Mouse (Mus musculus) brain, adult 2 months (tissue): ENCODE results near the gene Hpcal1.
"Not testable (repeated sequence)": the region's sequence is repeated elsewhere in the genome, so short reads cannot be mapped to it uniquely, and the experiment has no call there.

Source experiments
- DNase-seq: peaks from one replicate; pipeline ENCODE4 v3.0.0; 2011; ENCODE audit warnings: low read depth, low spot score

The Hpcal1 gene

DNA sequence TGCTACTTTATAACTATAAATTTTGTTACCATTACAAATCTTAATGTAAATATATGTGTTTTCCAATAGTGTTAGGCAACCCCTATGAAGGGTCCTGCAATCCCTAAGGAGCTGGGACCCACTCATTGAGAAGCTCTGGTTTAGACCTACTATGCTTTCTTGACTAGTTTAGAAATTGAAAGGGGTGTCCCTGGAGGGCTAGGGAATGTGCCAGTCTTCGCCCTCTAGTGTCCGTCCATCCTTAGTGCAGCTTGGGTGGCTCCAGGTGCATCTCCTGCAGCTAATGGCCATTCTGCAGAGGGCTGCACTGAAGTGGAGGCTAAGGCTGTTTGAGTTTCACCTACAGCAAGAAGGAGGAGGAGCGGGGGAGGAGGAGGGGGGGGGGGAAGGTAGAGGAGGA is 87.7 kb downstream of the Hpcal1 start:
- DNase-seq, result peak; percentile 81

DNA sequence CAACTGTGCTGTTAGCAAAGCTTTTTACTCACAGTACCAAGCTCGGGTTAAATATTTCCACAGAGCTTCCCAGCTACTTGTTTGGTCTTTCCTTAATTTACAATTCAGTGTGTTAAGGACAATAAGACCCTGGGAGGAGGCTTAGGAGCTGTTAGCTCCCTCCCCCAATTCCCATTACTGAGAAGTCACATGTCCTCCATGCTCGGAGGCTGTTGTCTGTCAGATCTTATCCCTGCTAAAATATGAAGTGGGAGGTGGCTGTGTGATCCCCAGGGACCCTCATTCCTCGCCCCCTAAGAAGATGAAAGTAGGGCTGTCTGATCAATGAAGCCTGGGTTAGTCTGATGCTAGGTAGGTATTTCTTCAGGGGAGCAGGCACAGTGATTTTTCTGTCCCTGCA is 88.4 kb downstream of the Hpcal1 start:
- DNase-seq, result no peak

DNA sequence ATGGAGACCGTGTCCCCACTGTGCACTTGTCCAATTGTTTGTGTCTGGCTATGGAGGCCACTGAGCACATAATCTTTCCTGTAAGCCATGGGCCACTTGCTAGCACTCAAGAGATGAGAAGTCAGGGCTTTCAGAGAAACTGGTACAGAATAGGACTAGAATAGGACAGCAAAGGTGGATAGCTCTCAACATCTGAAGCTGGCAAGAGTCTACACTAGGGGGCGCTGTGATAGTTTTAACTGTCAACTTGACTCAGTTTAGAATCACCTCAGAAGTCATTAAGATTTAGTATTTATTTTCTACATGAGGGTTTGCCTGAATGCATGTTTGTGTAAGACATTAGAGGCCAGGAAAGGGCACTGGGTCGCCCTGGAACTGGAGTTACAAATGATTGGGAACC is 98.8 kb downstream of the Hpcal1 start:
- no peak for DNase-seq

DNA sequence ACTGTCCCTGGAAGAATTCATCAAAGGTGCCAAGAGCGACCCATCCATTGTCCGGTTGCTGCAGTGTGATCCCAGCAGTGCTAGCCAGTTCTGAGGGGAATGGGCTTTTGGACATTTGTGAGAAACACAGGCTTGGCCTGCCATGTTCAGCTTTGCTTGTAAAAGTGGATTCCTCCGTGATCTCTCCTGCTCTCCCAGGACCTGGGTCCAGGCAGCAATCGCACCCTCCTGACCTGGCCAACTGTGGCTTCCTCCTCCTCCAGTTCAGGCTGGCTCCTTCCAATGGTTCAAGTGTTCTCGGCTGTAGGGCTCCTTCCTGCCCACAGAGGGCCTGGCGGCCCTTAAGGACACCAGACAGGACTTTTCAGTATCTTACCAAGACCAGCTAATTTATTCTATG is 100.5 kb downstream of the Hpcal1 start:
- no peak for DNase-seq

DNA sequence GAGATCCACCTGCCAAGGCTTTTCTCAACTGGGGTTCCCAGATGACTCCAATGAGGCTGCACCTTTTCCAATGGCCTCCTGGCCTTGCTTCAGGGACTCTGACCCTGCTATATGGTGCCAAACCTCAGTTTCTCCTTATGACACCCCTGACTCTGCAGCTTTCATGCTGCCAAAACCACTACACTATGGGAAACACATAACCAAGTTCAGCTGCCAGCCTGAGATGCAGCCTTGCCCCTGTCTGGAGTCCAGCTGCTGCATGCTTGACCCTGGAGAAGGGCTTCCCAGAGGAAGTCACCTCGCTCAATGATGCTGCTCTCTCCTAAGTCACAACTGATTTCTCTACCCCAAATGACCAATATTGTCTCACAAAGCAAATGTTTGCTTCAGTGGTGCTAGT is 102.1 kb downstream of the Hpcal1 start:
- DNase-seq, result no peak

DNA sequence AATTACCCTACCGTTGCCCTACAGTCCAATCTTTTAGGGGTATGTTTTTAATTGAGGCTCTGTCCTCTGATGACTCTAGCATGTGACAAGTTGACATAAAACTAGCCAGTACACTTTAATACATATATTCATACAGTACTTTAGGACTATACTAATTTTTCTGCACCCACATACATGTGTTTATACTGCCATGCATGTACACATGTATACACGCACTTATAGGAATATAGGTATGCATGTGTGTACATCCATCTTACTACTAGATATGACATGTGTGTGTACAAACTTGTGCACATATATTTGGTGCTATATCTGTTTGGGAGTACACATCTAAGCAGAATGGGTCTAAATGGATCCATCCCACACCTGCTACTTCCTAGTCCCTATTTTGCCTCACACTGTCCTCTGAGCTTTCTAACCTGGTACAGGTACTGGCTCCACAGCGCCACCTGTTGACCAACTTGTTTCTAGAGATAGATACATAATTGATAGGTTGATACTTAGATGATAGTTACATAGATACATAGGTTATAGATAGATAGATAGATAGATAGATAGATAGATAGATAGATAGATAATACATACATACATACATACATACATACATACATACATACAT is 105.1 kb downstream of the Hpcal1 start:
- peak; percentile 77 for DNase-seq

DNA sequence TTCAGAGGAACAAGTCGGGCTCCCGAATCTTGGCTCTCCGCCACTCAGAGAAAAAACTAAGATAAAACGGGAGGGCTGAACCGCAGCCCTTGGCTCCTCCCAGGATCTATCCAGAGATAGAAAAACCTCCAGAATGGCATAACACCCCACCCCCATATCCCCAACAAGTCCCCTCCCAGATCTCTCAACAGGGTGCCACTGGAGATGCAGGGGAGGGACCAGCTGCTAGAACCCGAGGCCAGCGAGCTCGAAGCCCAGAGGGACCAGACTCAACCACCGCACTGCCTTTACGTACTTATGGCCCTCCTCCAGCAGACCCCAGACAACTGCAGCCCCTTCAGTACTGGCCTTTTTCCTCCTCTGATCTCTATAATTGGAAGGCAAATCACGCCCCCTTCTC is 107.6 kb downstream of the Hpcal1 start:
- not testable (repeated sequence) for DNase-seq

DNA sequence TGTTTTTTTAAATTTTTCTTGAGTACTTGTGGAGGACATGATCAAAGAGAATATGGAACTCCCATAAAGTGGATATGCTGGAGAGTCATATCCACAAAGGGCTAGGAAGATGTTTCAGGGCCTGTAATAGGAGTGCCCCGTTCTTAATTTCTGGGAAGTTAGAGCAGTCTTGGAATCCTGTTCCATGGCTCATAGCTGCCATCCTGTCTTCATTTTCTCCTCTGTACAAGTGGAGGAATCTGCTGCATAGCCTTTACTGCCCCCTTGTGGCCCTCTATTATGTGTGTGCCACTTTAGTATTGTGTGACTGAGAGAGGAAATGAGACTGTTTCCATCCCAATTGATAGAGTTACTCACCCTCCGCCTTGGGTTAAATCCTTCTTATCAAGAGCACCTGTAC is 117.9 kb downstream of the Hpcal1 start:
- DNase-seq, result peak; percentile 80

DNA sequence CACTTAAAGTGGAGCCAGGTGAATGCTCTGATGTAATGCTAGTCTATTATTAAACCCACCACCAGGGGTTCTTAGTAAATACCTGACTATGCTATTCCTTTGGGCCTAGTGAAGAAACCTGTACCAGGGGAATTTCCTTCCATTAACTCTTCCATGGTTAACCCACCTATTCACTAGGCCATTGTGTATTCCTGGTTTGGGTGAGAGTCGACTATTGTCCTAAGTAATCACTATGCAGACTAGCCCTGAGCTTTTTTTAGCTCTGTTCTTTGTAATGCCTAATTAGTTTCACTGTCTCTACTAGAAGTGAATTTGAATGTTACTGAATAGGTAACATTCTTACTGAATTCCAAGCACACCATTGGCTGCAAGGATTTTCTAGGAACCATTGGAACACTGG is 144.6 kb downstream of the Hpcal1 start:
- not testable (repeated sequence) for DNase-seq
